Mouse (Mus musculus) central nervous system, embryonic 18 days (tissue): ENCODE results near the gene Fam228a. TPM values are rescaled to one million over a fixed set of nuclear protein-coding genes. Genes with fewer than 3 reads are reported as not detected.

Experiments used
- polyA plus RNA-seq: library from polyadenylated mRNA; depleted of rRNA; stranded (reverse); fragments of >200 nt; gene quantifications from 2 replicates; pipeline ENCODE4 v1.2.3, GENCODE M21; 2012; rRNA removed

Gene Fam228a
- 3.2 and 3.3 TPM in 2 replicates for polyA plus RNA-seq

GRCm38 (mm10) chr12:4738031-4738576 is at the start of gene Fam228a:
TSS of gene Fam228a (minus strand) at chr12:4738430.

GRCm38 (mm10) chr12:4768492-4769332 is 30.5 kb upstream of the Fam228a start, which contains the start of the genes Pfn4 and Fam228b:
TSS of gene Pfn4 (plus strand) at chr12:4769022.
TSS of gene Fam228b (minus strand) at chr12:4769267.

Other genes starting within 250 kb of the Fam228a start
- gene Itsn2, start 145.8 kb downstream of the Fam228a start, polyA plus RNA-seq, result 31.8 and 32.2 TPM in 2 replicates
- gene Gm3625, start 145.5 kb downstream of the Fam228a start, polyA plus RNA-seq, result not detected in 2 replicates
- 8.9 and 14.8 TPM in 2 replicates for gene Pfn4, start 30.6 kb upstream of the Fam228a start, polyA plus RNA-seq
- 7.2 and 10.4 TPM in 2 replicates for gene Fam228b, start 30.8 kb upstream of the Fam228a start, polyA plus RNA-seq
- 166 and 192 TPM in 2 replicates for gene Sf3b6, start 79.1 kb upstream of the Fam228a start, polyA plus RNA-seq
- 73.9 and 82.3 TPM in 2 replicates for gene Fkbp1b, start 103.2 kb upstream of the Fam228a start, polyA plus RNA-seq
- 11.1 and 11.5 TPM in 2 replicates for gene Wdcp, start 104.9 kb upstream of the Fam228a start, polyA plus RNA-seq
- 2.6 and 2.8 TPM in 2 replicates for gene Mfsd2b, start 135.9 kb upstream of the Fam228a start, polyA plus RNA-seq
- gene Ubxn2a, start 169.3 kb upstream of the Fam228a start, polyA plus RNA-seq, result 12.2 and 12.6 TPM in 2 replicates
- gene Atad2b, start 178.9 kb upstream of the Fam228a start, polyA plus RNA-seq, result 17.4 and 18.2 TPM in 2 replicates